In the genomic region with DNA sequence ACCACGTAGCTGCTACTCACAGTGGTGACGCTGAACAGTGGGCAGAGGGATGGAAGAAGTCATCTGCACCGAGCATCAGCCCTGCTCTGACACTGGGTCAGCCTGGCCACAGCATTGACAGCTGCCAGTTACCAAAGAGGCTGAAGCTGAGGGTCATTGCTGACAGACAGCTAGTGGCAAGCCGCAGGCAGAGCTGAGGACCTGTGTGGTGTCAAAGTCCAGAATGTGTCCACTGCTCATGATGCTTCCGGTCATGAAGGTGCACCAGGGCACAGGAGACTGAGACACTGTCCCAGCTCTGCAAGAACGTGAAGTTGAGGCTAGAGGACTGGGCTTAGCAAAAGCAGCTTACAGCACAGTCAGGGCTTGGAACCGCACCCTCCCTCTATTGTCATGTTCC, we compare ENCODE assay signal across 19 mouse cellular contexts.
"Had no signal": no experiment of that assay in that cellular context is flagged by ENCODE, and none has a peak within 500 bp of the region (broad histone marks: within the 10 kb centered on the region; RNA-seq: fewer than 3 reads in every experiment).

No protein-coding gene starts in this region.

- H3K27me3 ChIP-seq: kidney, embryonic 15.5 days; limb, embryonic 12.5 days; limb, embryonic 15.5 days had no signal

- H3K27ac ChIP-seq: kidney, embryonic 15.5 days; limb, embryonic 12.5 days; limb, embryonic 15.5 days; midbrain, embryonic 10.5 days; stomach, postnatal 0 days had no signal

- H3K4me2 ChIP-seq: kidney, embryonic 15.5 days; limb, embryonic 12.5 days; limb, embryonic 15.5 days had no signal

- H3K36me3 ChIP-seq: kidney, embryonic 15.5 days; limb, embryonic 12.5 days; limb, embryonic 15.5 days; midbrain, embryonic 10.5 days had no signal

- ATAC-seq: inflammation-experienced regulatory T-cells, adult 6 months; intestine, embryonic 16.5 days had no signal

- DNase-seq: kidney, adult 18-20 months; kidney, postnatal 10 days; left cerebral cortex, postnatal 4 days; lung, adult 2 months; lung, postnatal 14 days; lung, postnatal 4 days; midbrain, embryonic 14.5 days; right cerebral cortex, postnatal 14 days; right cerebral cortex, postnatal 4 days; thymus, adult 2 months; thymus, postnatal 14 days; thymus, postnatal 4 days had no signal

- H3K9me3 ChIP-seq: kidney, embryonic 15.5 days; limb, embryonic 12.5 days; limb, embryonic 15.5 days; midbrain, embryonic 10.5 days had no signal

- H3K9ac ChIP-seq: kidney, embryonic 15.5 days; limb, embryonic 12.5 days; limb, embryonic 15.5 days had no signal

- H3K4me3 ChIP-seq: kidney, embryonic 15.5 days; limb, embryonic 12.5 days; limb, embryonic 15.5 days; midbrain, embryonic 10.5 days had no signal
